Mouse (Mus musculus) common myeloid progenitor, adult 5-6 weeks (primary cell): ENCODE data around the gene Gm49333. TPM values are rescaled to one million over a fixed set of nuclear protein-coding genes. Genes with fewer than 3 reads are reported as not detected.
A peak's percentile ranks its signal among the peaks of the same experiment; 100 is the strongest.

Experiments used
- ATAC-seq: replicated peaks from 2 replicates; pipeline ENCODE4 v1.8.0; 2016; ENCODE audit warnings: low read depth, mild to moderate bottlenecking, moderate TSS enrichment, inconsistent platforms; ENCODE audit not compliant: poor library complexity, severe bottlenecking
- total RNA-seq: library from RNA; stranded (forward); fragments of 200-1000, 187-1606 nt; gene quantifications from 2 replicates; pipeline ENCODE4 v1.2.3, GENCODE M21; 2017

Gm49333 gene
- not detected in 2 replicates for total RNA-seq

DNA sequence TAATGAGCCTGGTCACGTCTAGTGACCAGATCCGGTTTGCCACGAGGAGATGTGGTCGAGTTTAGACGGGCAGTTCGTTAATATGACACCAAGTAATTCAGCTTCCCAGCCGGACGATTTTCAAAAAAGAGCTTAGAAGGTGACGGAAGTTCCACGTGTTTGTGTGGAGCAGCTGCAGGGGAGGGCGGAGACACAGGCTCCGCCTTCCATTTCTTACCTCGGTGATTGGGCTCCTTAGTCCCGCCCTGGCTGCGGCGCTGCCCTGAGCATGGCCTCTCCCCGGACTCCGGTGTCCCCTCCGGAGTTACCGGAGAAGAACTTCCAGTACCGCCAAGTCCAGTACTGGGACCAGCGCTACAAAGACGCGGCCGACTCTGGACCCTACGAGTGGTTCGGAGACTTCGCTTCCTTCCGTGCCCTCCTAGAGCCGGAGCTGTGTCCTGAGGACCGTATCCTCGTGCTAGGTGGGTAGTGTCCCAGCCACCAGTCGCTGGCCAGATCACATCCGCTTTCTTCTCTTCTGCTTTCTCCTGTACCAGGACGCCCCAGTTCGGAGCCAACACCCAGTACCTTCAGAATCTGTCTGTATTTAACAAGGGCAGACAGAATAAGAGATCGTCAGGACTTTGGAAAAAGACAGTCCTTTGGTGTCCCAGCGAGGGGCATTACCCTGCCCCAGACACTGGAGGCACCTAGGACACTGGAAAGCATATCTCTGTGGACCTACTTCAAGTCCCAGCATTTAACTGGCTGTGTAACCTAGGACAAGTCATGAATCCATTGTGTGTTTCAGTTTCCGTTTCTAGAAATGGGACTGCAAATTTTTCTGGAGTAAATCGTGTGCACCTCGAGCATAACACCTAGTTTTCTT is at the start of gene Gm49333, which contains the start of the genes Eef1akmt4 and Alg3:
Gene Gm49333 (plus strand): TSS at position 254 of the 871 bp plus-strand sequence.
Gene Eef1akmt4 (plus strand): TSS at position 237 of the 871 bp plus-strand sequence.
Gene Alg3 (minus strand): TSS at position 379 of the 871 bp plus-strand sequence.
- peak; percentile 93 for ATAC-seq

DNA sequence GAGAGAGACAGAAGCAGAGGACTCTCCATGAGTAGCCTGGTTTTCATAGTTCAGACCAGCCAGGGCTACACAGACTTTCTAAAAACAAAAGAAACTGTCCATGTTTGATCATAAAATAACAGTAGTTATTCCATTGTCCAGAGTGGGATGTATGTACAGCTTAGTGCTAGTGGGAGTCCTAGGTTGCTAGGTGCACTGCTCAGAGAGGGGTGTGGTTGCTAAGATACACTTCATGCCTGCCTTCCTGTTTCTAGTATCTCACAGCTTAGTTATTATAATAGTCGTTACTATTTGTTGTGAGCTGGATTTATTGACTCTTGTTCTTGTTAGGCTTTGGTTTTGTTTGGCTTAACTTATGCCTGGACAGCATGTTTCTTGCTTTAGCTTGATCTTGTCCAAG is 46.3 kb upstream of the Gm49333 start:
- no peak for ATAC-seq

DNA sequence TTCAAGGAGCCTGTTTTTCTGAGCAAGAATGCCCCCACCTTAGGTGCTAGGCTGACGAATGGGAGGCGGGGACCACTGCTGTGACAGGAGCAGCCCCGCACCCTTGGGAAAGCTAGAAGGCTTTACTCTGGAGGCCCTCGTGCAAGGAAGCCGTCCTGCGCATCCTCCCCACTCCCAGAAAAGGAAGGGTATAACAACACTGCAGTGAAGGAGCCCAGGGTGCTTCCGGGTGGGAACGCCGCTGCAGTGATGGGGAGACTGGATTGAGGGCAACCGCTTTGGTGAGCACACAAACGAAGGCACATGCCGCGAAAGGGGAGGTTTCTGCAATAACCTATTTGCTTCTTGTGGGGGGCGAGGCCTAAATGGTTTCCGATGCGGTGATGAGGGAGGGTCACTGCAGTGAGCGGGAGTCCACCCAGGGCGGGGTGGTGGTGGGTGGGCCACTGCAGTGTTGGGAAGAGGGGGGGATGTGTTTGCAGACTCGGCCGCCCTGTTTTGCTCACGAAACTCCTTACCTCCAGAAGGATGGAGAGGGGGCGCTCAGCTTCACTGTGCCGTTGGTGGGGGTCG is 22.0 kb upstream of the Gm49333 start, which contains the start of gene Vwa5b2:
Gene Vwa5b2 (plus strand): TSS at position 106 of the 573 bp plus-strand sequence.
- ATAC-seq: peak; percentile 4; the same call in 1 of the 2 replicates

DNA sequence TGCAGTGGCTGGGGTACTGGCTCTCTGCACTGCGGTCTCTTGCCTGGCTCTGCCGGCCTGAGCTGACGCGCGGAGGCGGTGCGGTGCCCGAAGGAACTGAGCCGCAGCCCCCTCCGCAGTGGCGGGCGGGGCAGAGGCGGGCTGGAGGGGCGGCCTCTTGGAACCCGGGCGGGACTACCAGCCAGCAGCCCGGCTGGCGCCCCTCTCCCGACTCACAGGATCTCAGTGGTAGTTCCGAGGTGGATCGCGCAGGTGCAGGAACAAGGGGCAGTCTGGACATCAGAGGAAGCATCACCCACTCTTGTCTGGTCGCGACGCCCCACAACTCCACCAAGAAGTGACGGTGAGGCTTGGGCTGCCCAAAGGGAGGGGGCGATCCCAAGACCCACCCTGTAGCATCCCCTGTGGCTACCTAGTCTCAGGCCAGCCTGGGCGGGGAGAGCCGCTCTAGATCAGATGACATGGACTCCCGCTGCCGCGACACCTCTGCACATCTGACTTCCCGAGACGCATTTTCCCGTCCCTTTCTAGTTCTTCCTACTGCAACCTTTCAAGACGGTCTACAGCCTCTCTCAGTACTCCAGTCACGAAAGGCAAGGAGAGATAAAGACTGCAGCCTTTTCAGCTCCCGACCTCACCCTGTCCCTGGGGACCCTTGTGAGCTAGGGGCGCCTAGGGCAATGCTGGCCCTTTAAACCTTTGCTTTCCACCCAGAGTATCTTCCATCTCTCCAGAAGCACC is 21.3 kb upstream of the Gm49333 start:
- 0 out of 2 replicates have a peak, but pooled peaks have one; percentile 23 for ATAC-seq

DNA sequence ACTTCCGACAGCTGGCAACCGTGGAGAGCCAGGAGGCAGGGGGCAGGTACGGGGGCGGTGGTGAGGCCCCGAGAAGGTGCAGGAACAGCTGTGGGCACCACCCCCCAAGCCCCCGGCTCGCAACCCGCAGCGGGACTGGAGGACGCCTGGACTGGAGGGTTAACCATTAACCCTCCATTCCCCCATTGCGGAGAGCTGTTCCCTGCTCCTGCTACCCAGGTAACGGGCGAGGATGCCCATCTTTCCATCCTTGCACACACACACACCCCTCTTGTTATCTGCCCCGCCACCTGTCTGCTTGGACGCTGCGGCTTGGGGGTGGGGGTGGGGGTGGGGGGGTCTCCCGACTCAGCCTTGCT is 20.8 kb upstream of the Gm49333 start:
- ATAC-seq: no peak

DNA sequence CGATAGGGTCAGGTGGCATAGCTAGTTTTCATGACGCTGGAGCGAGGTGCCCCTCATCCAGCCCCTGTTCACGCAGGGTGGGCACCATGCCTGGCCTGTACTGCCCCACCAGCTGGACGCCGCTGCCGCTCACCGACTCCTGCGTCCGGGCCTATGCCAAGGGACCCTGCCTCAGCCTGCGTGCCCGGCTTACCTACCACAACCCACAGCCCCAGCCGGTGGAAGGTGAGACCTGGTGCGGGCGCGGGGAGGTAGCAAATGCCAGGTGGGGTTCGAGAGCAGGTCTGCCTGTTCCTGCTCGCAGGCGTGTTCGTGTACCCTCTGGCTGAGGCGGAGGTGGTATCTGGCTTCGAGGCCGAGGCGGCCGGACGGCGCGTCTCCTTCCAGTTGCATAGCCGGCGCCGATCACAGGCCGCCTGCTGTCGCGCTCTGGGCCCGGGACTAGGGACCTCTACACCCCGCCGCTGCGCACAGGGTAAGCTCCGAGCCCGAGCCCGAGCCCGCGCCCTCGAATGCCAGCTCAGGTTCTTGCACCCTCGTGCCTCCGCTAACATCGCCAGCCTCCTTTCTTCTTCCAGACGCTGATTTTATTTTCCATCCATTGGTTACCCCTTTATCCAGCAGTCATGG is 20.2 kb upstream of the Gm49333 start:
- ATAC-seq: no peak

DNA sequence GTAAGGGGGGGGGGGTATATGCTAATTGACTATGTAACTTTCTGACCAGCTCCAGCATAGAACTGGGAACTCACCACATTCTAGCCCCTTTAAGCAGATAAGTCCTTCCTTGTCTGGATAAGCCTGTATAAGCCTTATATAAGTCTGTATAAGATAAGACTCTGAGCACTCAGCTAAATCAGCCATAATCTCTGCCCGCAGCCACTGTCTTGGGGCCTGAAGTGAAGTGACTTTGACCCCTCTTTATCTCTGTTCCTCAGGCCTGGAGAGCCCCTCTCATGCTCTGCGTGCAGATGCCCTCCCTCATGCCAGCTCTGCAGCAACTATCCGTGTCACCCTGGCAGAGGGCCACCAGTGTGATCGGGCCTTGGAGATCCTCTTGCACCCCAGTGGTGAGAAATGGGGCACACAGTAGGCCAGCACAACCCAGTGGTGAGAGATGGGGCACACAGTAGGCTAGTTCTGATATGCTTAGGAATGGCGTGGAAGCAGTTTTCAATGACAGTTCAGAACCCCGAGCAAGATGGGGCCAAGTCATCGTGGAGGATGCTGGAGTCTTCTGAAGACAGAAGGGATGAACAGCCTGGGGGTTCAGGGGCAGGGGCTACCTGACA is 16.2 kb upstream of the Gm49333 start:
- ATAC-seq: peak; percentile 37

DNA sequence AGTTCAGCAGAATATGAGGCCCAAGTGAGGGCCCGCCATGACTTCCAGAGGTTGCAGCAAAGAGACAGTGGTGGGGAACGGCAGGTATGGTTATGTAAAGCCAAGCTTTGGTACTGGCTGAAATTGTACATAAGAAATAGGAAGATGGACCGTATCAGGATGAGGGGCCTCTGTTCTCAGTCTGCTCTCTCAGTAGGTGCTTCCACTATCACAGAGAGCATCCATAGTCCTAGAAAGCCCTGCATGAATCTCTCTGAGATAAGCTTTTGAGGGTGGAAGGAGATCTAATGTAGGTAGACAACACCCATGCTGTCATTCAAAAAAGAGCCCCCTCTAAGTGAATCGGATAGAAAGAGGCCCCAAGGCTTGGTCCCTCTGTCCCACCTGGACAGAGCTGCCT is 15.7 kb upstream of the Gm49333 start:
- ATAC-seq: no peak

DNA sequence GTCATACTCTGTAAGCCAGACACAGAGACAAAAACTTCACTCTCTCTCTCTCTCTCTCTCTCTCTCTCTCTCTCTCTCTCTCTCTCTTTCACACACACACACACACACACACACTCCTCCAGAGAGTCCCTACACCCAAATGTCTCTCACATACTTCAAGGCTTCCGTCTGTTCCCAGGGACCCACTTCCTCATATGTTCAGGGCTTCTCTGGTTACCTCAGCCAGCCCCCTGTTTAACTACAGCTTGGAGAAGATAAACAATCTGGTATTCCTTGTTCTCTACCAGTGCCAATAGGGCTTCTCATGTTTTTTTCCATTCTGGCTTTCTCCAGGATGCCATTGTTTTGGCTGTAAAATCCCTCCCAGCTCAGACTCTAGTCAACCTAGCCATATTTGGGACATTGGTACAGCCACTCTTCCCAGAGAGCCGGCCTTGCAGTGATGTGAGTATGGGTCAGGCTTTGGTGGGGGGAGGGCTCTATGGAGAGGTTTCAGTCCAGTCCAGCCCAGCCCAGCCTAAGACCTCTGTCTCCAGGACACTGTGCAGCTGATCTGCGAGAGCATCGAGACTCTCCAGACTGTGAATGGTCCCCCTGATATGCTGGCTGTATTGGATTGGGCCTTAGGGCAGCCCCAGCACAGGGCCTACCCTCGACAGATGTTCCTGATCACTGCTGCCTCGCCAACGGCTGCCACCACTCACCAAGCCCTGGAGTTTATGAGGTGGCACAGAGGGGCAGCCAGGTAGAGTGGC is 14.5 kb upstream of the Gm49333 start:
- no peak for ATAC-seq

DNA sequence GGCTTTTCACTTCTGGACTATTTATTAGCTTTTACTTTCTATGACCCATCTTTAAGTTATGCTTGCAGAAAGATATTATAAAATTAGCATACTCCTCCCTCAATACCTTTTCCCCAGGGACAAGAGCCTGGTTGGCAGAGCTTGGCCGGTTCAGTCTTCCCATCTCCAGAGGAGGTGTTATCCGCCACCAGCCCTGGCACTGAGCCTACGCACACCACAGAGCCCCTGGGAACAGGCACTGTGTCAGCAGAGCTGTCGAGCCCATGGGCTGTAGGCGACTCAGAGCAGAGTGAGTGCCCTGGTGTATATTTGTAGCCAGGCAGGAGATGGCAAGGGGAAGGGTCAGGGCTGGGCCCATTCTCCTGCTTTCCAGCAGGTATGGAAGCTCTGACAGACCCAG is 10.9 kb upstream of the Gm49333 start:
- no peak for ATAC-seq

DNA sequence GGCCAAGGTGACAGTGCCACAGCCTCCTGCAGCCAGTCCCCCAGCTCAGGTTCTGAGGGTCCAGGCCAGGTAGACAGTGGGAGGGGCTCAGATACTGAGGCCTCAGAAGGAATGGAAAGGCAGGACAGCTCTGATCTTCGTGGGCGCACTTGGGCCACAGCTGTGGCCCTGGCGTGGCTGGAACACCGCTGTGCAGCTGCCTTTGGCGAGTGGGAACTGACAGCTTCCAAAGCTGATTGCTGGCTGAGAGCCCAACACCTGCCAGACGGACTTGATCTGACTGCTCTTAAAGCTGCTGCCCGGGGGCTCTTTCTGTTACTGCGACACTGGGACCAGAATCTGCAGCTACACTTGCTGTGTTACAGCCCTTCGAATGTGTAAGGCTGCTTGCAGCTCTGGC is 6.7 kb upstream of the Gm49333 start:
- no peak for ATAC-seq

DNA sequence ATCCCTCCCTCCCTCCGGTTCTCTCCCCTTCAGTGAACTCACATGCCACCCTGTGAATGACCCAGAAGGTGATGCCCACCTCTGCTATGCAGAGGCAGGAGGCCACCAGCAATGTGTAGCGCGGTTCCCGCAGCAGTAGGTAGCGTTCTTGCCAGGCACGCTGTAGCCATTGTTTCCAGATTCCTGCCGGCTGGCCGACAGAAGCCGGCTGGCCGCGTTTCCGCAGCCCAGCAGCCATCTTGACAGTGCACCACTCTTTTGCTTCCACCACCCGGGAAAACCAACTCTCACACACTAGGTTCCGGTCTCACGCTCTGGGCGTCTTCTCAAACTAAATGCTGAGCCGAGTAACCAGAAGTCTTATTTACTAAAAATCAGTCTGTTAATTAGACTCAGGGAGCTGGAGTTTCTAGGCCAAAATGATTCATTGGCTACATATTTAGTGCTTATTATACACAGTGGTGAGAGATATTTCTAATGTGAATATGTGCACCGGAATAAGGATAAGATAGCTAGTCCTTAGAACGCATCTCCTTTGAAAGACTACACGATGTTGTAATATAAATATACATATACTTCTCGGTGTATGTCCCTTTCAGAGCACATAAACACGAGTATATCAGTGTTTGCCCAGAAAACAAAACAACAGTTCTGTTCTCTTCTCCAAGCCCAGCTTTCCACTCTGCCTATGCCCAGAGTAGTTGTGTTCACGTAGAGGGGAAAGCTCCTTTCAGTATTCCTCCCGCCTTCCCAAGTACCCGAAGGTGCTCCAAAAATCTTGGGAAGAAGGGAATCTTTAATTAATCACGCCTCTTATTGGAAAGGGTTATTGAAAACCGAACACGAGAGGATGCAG is 681 bp upstream of the Gm49333 start:
- peak; percentile 80 for ATAC-seq

DNA sequence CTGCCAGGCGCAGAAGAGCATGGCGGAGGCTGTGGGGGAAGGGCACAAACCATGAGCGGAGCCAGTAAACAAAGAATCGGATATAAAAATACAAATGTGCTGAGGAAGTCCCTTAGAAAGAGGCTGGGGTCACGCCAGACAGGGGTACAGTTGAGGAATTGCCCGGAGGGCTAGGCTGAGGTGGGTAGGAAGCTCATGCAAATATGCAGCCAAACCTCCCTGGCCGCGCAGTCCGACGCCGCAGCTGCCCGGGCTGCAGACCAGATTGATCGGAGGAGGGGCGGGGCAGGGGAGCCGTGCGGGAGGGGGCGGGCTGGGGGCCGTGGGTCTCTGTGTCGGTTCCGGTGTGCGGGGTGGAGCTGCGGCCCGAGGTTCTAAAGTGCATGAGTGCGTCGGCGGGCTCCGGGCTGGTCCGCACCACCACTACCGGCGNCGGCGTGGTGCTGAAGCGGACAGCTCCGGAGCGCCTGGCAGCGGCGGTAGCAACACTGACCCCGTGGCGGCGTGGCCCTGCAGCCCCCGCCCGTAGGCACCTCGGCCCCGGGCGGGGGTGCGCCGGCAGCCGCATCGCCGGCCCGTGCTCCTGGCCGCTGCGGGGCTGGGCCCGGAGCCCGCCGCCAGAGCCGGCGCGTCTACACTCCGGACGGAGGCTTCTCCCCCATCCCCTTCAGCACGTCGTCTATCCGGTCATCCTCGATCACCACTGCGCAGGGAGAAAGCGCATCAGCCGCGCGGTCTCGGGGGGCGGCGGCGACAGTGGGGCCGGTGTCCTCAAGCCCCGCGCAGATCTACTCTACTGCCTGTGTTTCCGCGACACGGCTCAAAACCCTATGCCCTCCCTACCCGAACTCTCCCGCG is 8.4 kb downstream of the Gm49333 start:
- ATAC-seq: peak; percentile 54

DNA sequence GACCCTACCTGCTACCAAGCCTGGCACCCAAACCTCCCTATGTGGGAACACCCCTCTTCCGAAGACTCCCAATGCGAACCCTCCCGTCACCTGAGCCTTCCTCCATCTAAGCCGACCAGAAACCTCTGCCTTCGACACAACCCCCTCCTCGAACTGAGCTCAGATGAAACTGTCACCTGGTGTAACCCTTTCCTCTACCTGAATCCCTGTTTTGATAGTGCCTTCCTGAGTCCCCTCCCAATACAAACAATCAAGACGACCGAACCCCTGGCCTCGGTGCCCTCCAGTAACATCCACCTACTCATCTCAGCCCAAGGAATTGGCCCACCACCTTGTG is 9.0 kb downstream of the Gm49333 start:
- no peak for ATAC-seq

DNA sequence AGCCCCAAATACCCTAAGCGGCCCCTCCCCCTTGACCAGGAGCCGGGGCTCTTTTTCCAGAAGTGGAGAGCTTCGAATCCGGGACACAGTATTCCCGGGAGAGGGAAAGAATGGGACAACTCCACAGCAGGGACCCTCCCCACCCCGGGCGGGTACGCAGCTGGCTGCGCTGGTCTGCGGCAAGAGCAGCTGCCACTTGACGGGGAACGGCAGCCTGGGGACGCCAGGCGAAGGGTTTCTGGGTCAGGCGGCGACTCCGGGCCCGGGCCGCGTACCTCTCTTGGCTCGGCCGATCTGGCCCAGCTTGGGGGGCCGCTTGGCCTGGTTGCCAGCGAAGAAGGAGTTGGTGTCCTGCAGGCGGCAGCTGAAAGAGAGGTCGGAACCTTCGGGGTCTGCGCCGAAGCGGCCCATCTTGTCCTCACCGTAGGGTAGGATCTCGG is 9.4 kb downstream of the Gm49333 start:
- ATAC-seq: no peak

DNA sequence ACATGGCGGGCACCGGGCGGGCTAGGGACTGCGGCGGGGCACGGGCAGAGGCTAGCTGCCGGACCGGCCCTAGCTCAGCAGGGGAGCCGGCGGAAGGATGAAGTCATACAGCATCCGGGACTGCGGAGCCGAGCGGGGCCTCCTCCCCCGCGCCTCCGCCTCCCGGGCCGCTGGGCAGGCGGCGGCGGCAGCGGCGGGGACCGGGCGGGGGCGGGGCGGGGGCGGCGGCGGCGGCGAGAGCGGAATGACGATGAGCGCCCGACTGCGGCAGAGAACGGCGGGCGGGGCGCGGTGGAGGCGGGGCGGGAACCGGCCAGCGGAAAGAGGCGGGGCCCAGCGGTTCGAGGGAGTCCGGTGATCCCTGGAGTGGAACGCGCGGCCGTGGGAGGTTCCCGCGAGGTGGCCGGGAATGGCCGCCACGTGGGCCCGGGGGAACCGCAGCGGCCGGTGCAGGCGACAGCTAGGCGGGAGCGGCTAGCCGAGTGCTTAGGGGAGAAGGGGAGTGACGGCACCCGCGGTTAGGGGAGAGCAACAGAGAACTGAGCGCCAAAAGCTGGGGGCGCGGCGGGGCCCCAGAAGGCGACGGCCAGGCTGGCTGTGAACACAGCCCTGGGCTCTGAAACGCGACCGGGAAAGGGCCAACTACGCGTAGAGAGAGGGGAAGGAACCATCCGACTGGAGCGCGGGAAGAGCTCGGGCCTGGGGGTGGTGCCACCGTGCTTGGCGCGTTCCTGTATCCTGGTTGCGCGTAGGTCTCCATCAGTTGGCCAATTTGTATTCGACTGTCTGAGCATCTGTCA is 10.0 kb downstream of the Gm49333 start, which contains the start of gene Camk2n2:
Gene Camk2n2 (minus strand): TSS at position 97 of the 800 bp plus-strand sequence.
- peak; percentile 15; the same call in 1 of the 2 replicates for ATAC-seq
